Comparison of ENCODE assay signal across 8 mouse cellular contexts in the genomic region with DNA sequence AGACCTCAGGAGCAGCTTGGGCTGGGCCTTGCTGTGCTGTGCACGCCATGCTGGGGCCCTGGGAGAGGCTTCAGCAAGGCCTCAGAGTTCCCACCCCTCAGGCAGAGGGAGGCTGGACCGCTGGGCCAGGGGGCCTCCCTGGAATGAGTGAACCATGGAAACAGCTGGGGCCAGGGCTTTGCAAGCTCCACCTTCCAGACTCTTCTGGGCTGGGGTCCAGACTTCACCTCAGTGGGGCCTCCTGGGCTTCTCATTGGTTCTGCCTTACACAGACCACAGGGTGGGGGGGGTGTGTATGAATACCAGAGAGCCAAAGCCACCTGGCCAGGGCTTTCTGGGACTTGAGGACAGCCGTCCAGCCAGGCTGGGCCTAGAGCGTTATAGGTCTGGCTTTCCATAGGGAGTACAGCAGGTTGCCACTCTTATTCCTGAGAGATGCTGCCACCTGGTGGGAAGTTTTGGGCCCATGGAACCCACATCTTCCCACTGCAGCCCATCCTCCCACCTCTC. TPM values are rescaled to one million over a fixed set of nuclear protein-coding genes. Genes with fewer than 3 reads are reported as not detected.
A peak's percentile ranks its signal among the peaks of the same experiment; 100 is the strongest.
DNase-seq lines count a peak whose midpoint lies in the region; ATAC-seq and TF ChIP-seq lines count a peak whose summit lies in the region.

No protein-coding gene starts in this region.

- H3K9ac ChIP-seq in hindbrain, embryonic 14.5 days, result no peak overlapping the region
- H3K9ac ChIP-seq in limb, embryonic 14.5 days (ENCODE audit: low read depth, low read length, severe bottlenecking), result peak overlapping the region; percentile 57
- H3K9ac ChIP-seq in neural tube, embryonic 11.5 days (ENCODE audit: low read length), result no peak overlapping the region

- H3K9me3 ChIP-seq in hindbrain, embryonic 14.5 days (ENCODE audit: control insufficient read depth, low read length), result no peaks in the 10 kb centered on the region
- no peaks in the 10 kb centered on the region for H3K9me3 ChIP-seq in limb, embryonic 14.5 days (ENCODE audit: control insufficient read depth, low read length)
- H3K9me3 ChIP-seq in neural tube, embryonic 11.5 days (ENCODE audit: control insufficient read depth, low read length), result no peaks in the 10 kb centered on the region

- no peaks in the 10 kb centered on the region; the same call in 1 of the 2 replicates for H3K27me3 ChIP-seq in hindbrain, embryonic 14.5 days (ENCODE audit: control insufficient read depth, insufficient read depth, low read length)
- no peaks in the 10 kb centered on the region for H3K27me3 ChIP-seq in limb, embryonic 14.5 days (ENCODE audit: control insufficient read depth, insufficient read depth, low read length)
- H3K27me3 ChIP-seq in neural tube, embryonic 11.5 days (ENCODE audit: control insufficient read depth, insufficient read depth, low read length), result no peaks in the 10 kb centered on the region

- peak overlapping the region; percentile 12; the same call in 1 of the 2 replicates for H3K4me2 ChIP-seq in hindbrain, embryonic 14.5 days (replicated peaks)
- peak overlapping the region; percentile 70 for H3K4me2 ChIP-seq in limb, embryonic 14.5 days (replicated peaks; ENCODE audit: low read depth, low read length, severe bottlenecking)
- no peak overlapping the region for H3K4me2 ChIP-seq in neural tube, embryonic 11.5 days (ENCODE audit: low read depth)

- H3K4me3 ChIP-seq in hindbrain, embryonic 14.5 days (replicated peaks; ENCODE audit: low read length), result no peak overlapping the region
- H3K4me3 ChIP-seq in limb, embryonic 14.5 days (replicated peaks; ENCODE audit: low read length), result peak overlapping the region; percentile 39
- H3K4me3 ChIP-seq in neural tube, embryonic 11.5 days (ENCODE audit: low read depth, low read length), result no peak overlapping the region

- TF ChIP-seq POLR2A in limb, embryonic 14.5 days (IDR thresholded peaks at IDR 0.05; ENCODE audit: borderline replicate concordance, extremely low read depth, insufficient read depth, insufficient read length), result peak; percentile 69; the same call in 1 of the 2 replicates

- no peak overlapping the region for H3K27ac ChIP-seq in hindbrain, embryonic 14.5 days
- H3K27ac ChIP-seq in limb, embryonic 14.5 days (replicated peaks; ENCODE audit: low read depth, low read length), result peak overlapping the region; percentile 93
- H3K27ac ChIP-seq in neural tube, embryonic 11.5 days (ENCODE audit: low read depth, low read length), result no peak overlapping the region

- H3K36me3 ChIP-seq in hindbrain, embryonic 14.5 days (replicated peaks; ENCODE audit: control insufficient read depth, insufficient read depth), result no peaks in the 10 kb centered on the region
- H3K36me3 ChIP-seq in limb, embryonic 14.5 days (ENCODE audit: control insufficient read depth, insufficient read depth, low read length), result peaks cover 22% of the 10 kb centered on the region
- H3K36me3 ChIP-seq in neural tube, embryonic 11.5 days (ENCODE audit: control insufficient read depth, insufficient read depth, low read length), result no peaks in the 10 kb centered on the region

- no peaks in the 10 kb centered on the region for H3K4me1 ChIP-seq in hindbrain, embryonic 14.5 days (replicated peaks; ENCODE audit: control insufficient read depth, insufficient read depth, low read length)
- H3K4me1 ChIP-seq in limb, embryonic 14.5 days (ENCODE audit: control insufficient read depth, insufficient read depth, low read length), result peaks cover 30% of the 10 kb centered on the region
- no peaks in the 10 kb centered on the region; the same call in 1 of the 2 replicates for H3K4me1 ChIP-seq in neural tube, embryonic 11.5 days (ENCODE audit: control insufficient read depth, insufficient read depth, low read length)

- 34% methylated on average over 4 of the region's 4 CpGs for WGBS in hindbrain, embryonic 14.5 days
- 19% methylated on average over 4 of the region's 4 CpGs for WGBS in limb, embryonic 14.5 days
- 48% methylated on average over 4 of the region's 4 CpGs for WGBS in neural tube, embryonic 11.5 days

- no peak for ATAC-seq in CD4-positive, CD25-positive, alpha-beta regulatory T cell, adult 4 months
- peak; percentile 68 for ATAC-seq in hindbrain, embryonic 14.5 days (ENCODE audit: low FRiP score)
- ATAC-seq in limb, embryonic 14.5 days (ENCODE audit: low FRiP score, low read depth), result peak; percentile 96
- no peak for ATAC-seq in neural tube, embryonic 11.5 days (ENCODE audit: insufficient read depth, low FRiP score, low TSS enrichment)

- peak; percentile 22 for DNase-seq in CD4-positive, CD25-positive, alpha-beta regulatory T cell, adult 2 months (ENCODE audit: low read depth, low spot score)
- peak; percentile 72 to 75 for DNase-seq in urinary bladder, postnatal 4 days (ENCODE audit: low spot score in 2 of 2)
- DNase-seq in urinary bladder, postnatal 25 days (ENCODE audit: low spot score), result no peak
- peak; percentile 39 for DNase-seq in hindbrain, embryonic 14.5 days (ENCODE audit: low spot score)
- DNase-seq in limb, embryonic 14.5 days (ENCODE audit: low spot score), result peak; percentile 96
- DNase-seq in neural tube, embryonic 11.5 days (ENCODE audit: low spot score), result peak; percentile 38
- DNase-seq in frontal cortex, postnatal 36 days (ENCODE audit: low spot score in 2 of 2), result no peak

RNA-seq across cellular contexts. Expression of a gene that starts 7.3 kb away (rescaled TPM):
- polyA plus RNA-seq in CD4-positive, CD25-positive, alpha-beta regulatory T cell, adult 4 months (2017; shearing (Covaris generic)), result not detected
- 1.9 and 2.3 TPM in 2 replicates for polyA plus RNA-seq in hindbrain, embryonic 14.5 days (2014; fragmentation: Nextera tagmentation; extraction: Ambion mirVana)
- polyA plus RNA-seq in limb, embryonic 14.5 days (2012; rRNA removed), result 63.4 and 71.2 TPM in 2 replicates
- polyA plus RNA-seq in limb, embryonic 14.5 days (2014; fragmentation: Nextera tagmentation; extraction: Ambion mirVana), result 24.1 and 24.2 TPM in 2 replicates
- polyA plus RNA-seq in neural tube, embryonic 11.5 days (2014; fragmentation: Nextera tagmentation; extraction: Ambion mirVana), result 0.68 and 0.77 TPM in 2 replicates

RNA-seq across cellular contexts. Expression of a gene that starts 18.1 kb away (rescaled TPM):
- 10 to 100 TPM; 34.8 to 52.8 TPM for polyA plus RNA-seq in CD4-positive, CD25-positive, alpha-beta regulatory T cell, adult 4 months (2017; shearing (Covaris generic))
- 56.8 and 62.8 TPM in 2 replicates for polyA plus RNA-seq in hindbrain, embryonic 14.5 days (2014; fragmentation: Nextera tagmentation; extraction: Ambion mirVana)
- 130 and 174 TPM in 2 replicates for polyA plus RNA-seq in limb, embryonic 14.5 days (2012; rRNA removed)
- 65.0 and 67.0 TPM in 2 replicates for polyA plus RNA-seq in limb, embryonic 14.5 days (2014; fragmentation: Nextera tagmentation; extraction: Ambion mirVana)
- polyA plus RNA-seq in neural tube, embryonic 11.5 days (2014; fragmentation: Nextera tagmentation; extraction: Ambion mirVana), result 68.8 and 70.2 TPM in 2 replicates

RNA-seq across cellular contexts. Expression of a gene that starts 19.0 kb away (rescaled TPM):
- polyA plus RNA-seq in CD4-positive, CD25-positive, alpha-beta regulatory T cell, adult 4 months (2017; shearing (Covaris generic)), result not detected
- 0.94 and 1.3 TPM in 2 replicates for polyA plus RNA-seq in hindbrain, embryonic 14.5 days (2014; fragmentation: Nextera tagmentation; extraction: Ambion mirVana)
- polyA plus RNA-seq in limb, embryonic 14.5 days (2012; rRNA removed), result 1.7 and 2.7 TPM in 2 replicates
- polyA plus RNA-seq in limb, embryonic 14.5 days (2014; fragmentation: Nextera tagmentation; extraction: Ambion mirVana), result 1.3 and 1.5 TPM in 2 replicates
- 1.6 and 1.7 TPM in 2 replicates for polyA plus RNA-seq in neural tube, embryonic 11.5 days (2014; fragmentation: Nextera tagmentation; extraction: Ambion mirVana)

RNA-seq across cellular contexts. Expression of a gene that starts 34.6 kb away (rescaled TPM):
- 100 to 1,000 TPM; 290 to 354 TPM for polyA plus RNA-seq in CD4-positive, CD25-positive, alpha-beta regulatory T cell, adult 4 months (2017; shearing (Covaris generic))
- 455 and 483 TPM in 2 replicates for polyA plus RNA-seq in hindbrain, embryonic 14.5 days (2014; fragmentation: Nextera tagmentation; extraction: Ambion mirVana)
- 456 and 528 TPM in 2 replicates for polyA plus RNA-seq in limb, embryonic 14.5 days (2012; rRNA removed)
- polyA plus RNA-seq in limb, embryonic 14.5 days (2014; fragmentation: Nextera tagmentation; extraction: Ambion mirVana), result 658 and 696 TPM in 2 replicates
- polyA plus RNA-seq in neural tube, embryonic 11.5 days (2014; fragmentation: Nextera tagmentation; extraction: Ambion mirVana), result 282 and 291 TPM in 2 replicates

Comparison
In these comparisons a context has a peak if more than half of its experiments do, and no peak if none do; other contexts are left out.
1. DNase-seq: peak in CD4-positive, CD25-positive, alpha-beta regulatory T cell, adult 2 months (single experiment), urinary bladder, postnatal 4 days (2 of 2), hindbrain, embryonic 14.5 days (single experiment), limb, embryonic 14.5 days (single experiment) and neural tube, embryonic 11.5 days (single experiment); none in urinary bladder, postnatal 25 days (single experiment) and frontal cortex, postnatal 36 days (0 of 2).
2. ATAC-seq: peak in hindbrain, embryonic 14.5 days (single experiment) and limb, embryonic 14.5 days (single experiment); none in CD4-positive, CD25-positive, alpha-beta regulatory T cell, adult 4 months (single experiment) and neural tube, embryonic 11.5 days (single experiment).